25 mouse cellular contexts compared by ENCODE assay signal in the genomic region with DNA sequence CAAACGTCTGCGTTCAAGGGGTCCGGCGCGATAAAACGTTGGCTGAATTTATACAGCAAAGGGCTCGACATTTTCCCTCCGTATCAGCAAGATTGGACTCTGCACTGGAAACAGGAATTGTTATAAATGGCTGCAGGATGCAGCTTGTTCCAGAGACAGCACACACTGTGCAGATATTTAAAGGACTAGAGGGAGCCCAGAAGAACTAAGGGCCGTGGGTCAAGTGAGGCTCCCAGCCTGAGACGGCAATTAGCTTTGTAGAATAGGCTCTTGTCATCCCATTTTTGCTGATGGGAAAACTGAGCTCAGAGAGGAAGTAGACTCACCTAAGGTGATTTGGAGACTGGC.
DNase-seq lines count a peak whose midpoint lies in the region; ATAC-seq and TF ChIP-seq lines count a peak whose summit lies in the region.
"Had no signal": no experiment of that assay in that cellular context is flagged by ENCODE, and none has a peak within 500 bp of the region (broad histone marks: within the 10 kb centered on the region; RNA-seq: fewer than 3 reads in every experiment).

No protein-coding gene starts in this region.

- H3K4me3 ChIP-seq in gastrocnemius, adult 2 months, result peak overlapping the region; percentile 13; the same call in 1 of the 2 replicates
- H3K4me3 ChIP-seq in heart, embryonic 13.5 days, result no peak overlapping the region
- no peak overlapping the region for H3K4me3 ChIP-seq in limb, embryonic 12.5 days (replicated peaks)
- H3K4me3 ChIP-seq in hindbrain, postnatal 0 days (ENCODE audit: low read length), result no peak overlapping the region
- H3K4me3 ChIP-seq: embryonic facial prominence, embryonic 12.5 days; erythroblast, embryonic 14.5 days; forebrain, embryonic 12.5 days; hindbrain, embryonic 13.5 days; midbrain, embryonic 13.5 days had no signal

- ATAC-seq in heart, embryonic 13.5 days (ENCODE audit: extremely low read depth, insufficient number of reproducible peaks, low FRiP score, low TSS enrichment), result no peak
- no peak for ATAC-seq in limb, embryonic 12.5 days (ENCODE audit: insufficient number of reproducible peaks, insufficient read depth, low FRiP score, low TSS enrichment, low read depth)
- ATAC-seq in hindbrain, postnatal 0 days, result no peak
- ATAC-seq: intestine, postnatal 0 days; midbrain, embryonic 13.5 days had no signal

- intact Hi-C loops in gastrocnemius, adult 2 months (cut with DNase I), result no loop called here
- intact Hi-C loops in gastrocnemius, postnatal 36 days (cut with DNase I), result no loop called here
- intact Hi-C loops in heart, postnatal 36 days (cut with DNase I), result no loop called here

- H3K9me3 ChIP-seq in heart, embryonic 13.5 days, result peaks cover 3% of the 10 kb centered on the region; the same call in 1 of the 2 replicates
- no peaks in the 10 kb centered on the region for H3K9me3 ChIP-seq in limb, embryonic 12.5 days
- no peaks in the 10 kb centered on the region for H3K9me3 ChIP-seq in hindbrain, postnatal 0 days (ENCODE audit: low read length)
- H3K9me3 ChIP-seq: embryonic facial prominence, embryonic 12.5 days; forebrain, embryonic 12.5 days; hindbrain, embryonic 13.5 days; midbrain, embryonic 13.5 days had no signal

- H3K4me2 ChIP-seq in heart, embryonic 13.5 days, result no peak overlapping the region
- H3K4me2 ChIP-seq in limb, embryonic 12.5 days, result 0 out of 2 replicates have a peak overlapping the region, but pooled peaks have one; percentile 15
- no peak overlapping the region for H3K4me2 ChIP-seq in hindbrain, postnatal 0 days (ENCODE audit: low read depth, low read length)
- H3K4me2 ChIP-seq: embryonic facial prominence, embryonic 12.5 days; forebrain, embryonic 12.5 days; hindbrain, embryonic 13.5 days; midbrain, embryonic 13.5 days had no signal

- peaks cover 12% of the 10 kb centered on the region; the same call in 1 of the 2 replicates for H3K27me3 ChIP-seq in heart, embryonic 13.5 days (replicated peaks)
- H3K27me3 ChIP-seq in limb, embryonic 12.5 days, result peaks cover 28% of the 10 kb centered on the region
- H3K27me3 ChIP-seq in hindbrain, postnatal 0 days (ENCODE audit: insufficient read depth, low read length), result no peaks in the 10 kb centered on the region
- H3K27me3 ChIP-seq: embryonic facial prominence, embryonic 12.5 days had no signal

- H3K27ac ChIP-seq in gastrocnemius, adult 2 months, result no peak overlapping the region
- 0 out of 2 replicates have a peak overlapping the region, but pooled peaks have one; percentile 14 for H3K27ac ChIP-seq in heart, embryonic 13.5 days (replicated peaks)
- no peak overlapping the region for H3K27ac ChIP-seq in limb, embryonic 12.5 days
- no peak overlapping the region for H3K27ac ChIP-seq in hindbrain, postnatal 0 days
- H3K27ac ChIP-seq: embryonic facial prominence, embryonic 12.5 days; forebrain, embryonic 12.5 days; hindbrain, embryonic 13.5 days; liver, embryonic 14.5 days; macrophage; midbrain, embryonic 13.5 days had no signal

- 66% methylated on average over 10 of the region's 10 CpGs for WGBS in heart, embryonic 13.5 days
- 33% methylated on average over 10 of the region's 10 CpGs for WGBS in limb, embryonic 12.5 days
- WGBS in hindbrain, postnatal 0 days, result 62% methylated on average over 10 of the region's 10 CpGs

- H3K4me1 ChIP-seq in heart, embryonic 13.5 days, result peaks cover 63% of the 10 kb centered on the region
- H3K4me1 ChIP-seq in limb, embryonic 12.5 days (replicated peaks), result peaks cover 85% of the 10 kb centered on the region
- 0 out of 2 replicates have a peak, but pooled peaks cover 2% of the 10 kb centered on the region for H3K4me1 ChIP-seq in hindbrain, postnatal 0 days (ENCODE audit: insufficient read depth, low read length)

- no peak for DNase-seq in gastrocnemius, adult 2 months
- no peak for DNase-seq in gastrocnemius, postnatal 36 days
- DNase-seq in heart, postnatal 36 days, result no peak
- DNase-seq in kidney, postnatal 14 days, result peak; percentile 49
- no peak for DNase-seq in kidney, postnatal 4 days
- no peak for DNase-seq in hindbrain, postnatal 0 days (ENCODE audit: low spot score)
- DNase-seq: adrenal gland, adult 8-10 months; cerebellum, adult 8-10 months; cerebellum, postnatal 25 days; gastrocnemius, postnatal 14 days; lung, adult 2 months; lung, postnatal 10 days; thymus, adult 2 months; thymus, postnatal 36 days had no signal

- no peaks in the 10 kb centered on the region for H3K36me3 ChIP-seq in heart, embryonic 13.5 days
- H3K36me3 ChIP-seq in limb, embryonic 12.5 days, result no peaks in the 10 kb centered on the region
- H3K36me3 ChIP-seq in hindbrain, postnatal 0 days (ENCODE audit: insufficient read depth, low read length), result no peaks in the 10 kb centered on the region
- H3K36me3 ChIP-seq: embryonic facial prominence, embryonic 12.5 days; forebrain, embryonic 12.5 days; G1E; hindbrain, embryonic 13.5 days; midbrain, embryonic 13.5 days had no signal

- TF ChIP-seq CTCF in gastrocnemius, adult 2 months (IDR thresholded peaks at IDR 0.05), result no peak
- no peak for TF ChIP-seq CTCF in hindbrain, postnatal 0 days (IDR thresholded peaks at IDR 0.05; ENCODE audit: low read depth)

- no peak overlapping the region for H3K9ac ChIP-seq in heart, embryonic 13.5 days
- H3K9ac ChIP-seq in limb, embryonic 12.5 days (replicated peaks), result no peak overlapping the region
- no peak overlapping the region for H3K9ac ChIP-seq in hindbrain, postnatal 0 days (replicated peaks; ENCODE audit: low read length)
- H3K9ac ChIP-seq: embryonic facial prominence, embryonic 12.5 days; forebrain, embryonic 12.5 days; hindbrain, embryonic 13.5 days; liver, embryonic 14.5 days; midbrain, embryonic 13.5 days had no signal
